Mouse (Mus musculus) forebrain, postnatal 0 days (tissue): ENCODE data around the gene Slc25a13. TPM values are rescaled to one million over a fixed set of nuclear protein-coding genes. Genes with fewer than 3 reads are reported as not detected.

Experiments
- ATAC-seq: fragments of 200-750 bp; cut with Nextera tagmentation; 2 replicates; pipeline ENCODE4 v1.8.0; 2017; ENCODE audit warnings: mild to moderate bottlenecking, moderate library complexity
- DNase-seq: peaks from one replicate; pipeline ENCODE4 v3.0.0-alpha.2; 2015
- H3K27ac ChIP-seq: fragments of 300-500 bp; sonication (generic); 2 replicates; pipeline ENCODE4 v1.5.1; 2014; ENCODE audit warnings: low read depth, mild to moderate bottlenecking, antibody characterized with exemption, low read length, moderate library complexity, mixed read lengths
- H3K27me3 ChIP-seq: fragments of 300-500 bp; sonication (generic); 2 replicates; pipeline ENCODE4 v1.6.1; 2014; ENCODE audit warnings: mild to moderate bottlenecking, low read length, mixed read lengths; ENCODE audit not compliant: insufficient read depth
- H3K36me3 ChIP-seq: fragments of 300-500 bp; sonication (generic); 2 replicates; pipeline ENCODE4 v1.6.1; 2014; ENCODE audit warnings: mild to moderate bottlenecking, moderate library complexity; ENCODE audit not compliant: insufficient read depth
- H3K4me1 ChIP-seq: fragments of 300-500 bp; sonication (generic); 2 replicates; pipeline ENCODE4 v1.6.1; 2014; ENCODE audit warnings: antibody characterized with exemption; ENCODE audit not compliant: insufficient read depth
- H3K4me2 ChIP-seq: fragments of 300-500 bp; sonication (generic); 2 replicates; pipeline ENCODE4 v1.6.1; 2014; ENCODE audit warnings: low read depth, mild to moderate bottlenecking, moderate library complexity
- H3K4me3 ChIP-seq: fragments of 300-500 bp; sonication (generic); 2 replicates; pipeline ENCODE4 v1.5.1; 2014; ENCODE audit warnings: low read depth, low read length, mixed read lengths
- H3K9ac ChIP-seq: fragments of 300-500 bp; sonication (generic); 2 replicates; pipeline ENCODE4 v1.6.1; 2014; ENCODE audit warnings: mild to moderate bottlenecking
- H3K9me3 ChIP-seq: fragments of 300-500 bp; sonication (generic); 2 replicates; pipeline ENCODE4 v1.6.1; 2016; ENCODE audit warnings: low read length
- CTCF ChIP-seq: sonication (generic); IDR thresholded peaks from 2 replicates; pipeline ENCODE4 v1.5.1; 2016; ENCODE audit warnings: antibody characterized with exemption, control low read depth, low read depth
- WGBS: fragments of 180-500 bp; shearing (Covaris S2); extraction: QIAGEN DNeasy Blood & Tissue Kit; methylation state at CpG from one replicate; pipeline ENCODE4 v1.1.7; 2014; 5-methylcytosine and 5-hydroxymethylcytosine counted together
- polyA plus RNA-seq: library from polyadenylated mRNA; unstranded; fragments of >200 nt; fragmentation: Nextera tagmentation; extraction: Ambion mirVana; gene quantifications from 2 replicates; pipeline ENCODE4 v1.2.1, GENCODE M21; 2015
- total RNA-seq: library from RNA; depleted of rRNA; stranded (reverse); fragments of >200 nt; gene quantifications from 2 replicates; pipeline ENCODE4 v1.2.3, GENCODE M21; 2014

The Slc25a13 gene
- total and polyA plus RNA-seq, 2 experiments from 2014 or later: 3.1 to 5.2 TPM

DNA sequence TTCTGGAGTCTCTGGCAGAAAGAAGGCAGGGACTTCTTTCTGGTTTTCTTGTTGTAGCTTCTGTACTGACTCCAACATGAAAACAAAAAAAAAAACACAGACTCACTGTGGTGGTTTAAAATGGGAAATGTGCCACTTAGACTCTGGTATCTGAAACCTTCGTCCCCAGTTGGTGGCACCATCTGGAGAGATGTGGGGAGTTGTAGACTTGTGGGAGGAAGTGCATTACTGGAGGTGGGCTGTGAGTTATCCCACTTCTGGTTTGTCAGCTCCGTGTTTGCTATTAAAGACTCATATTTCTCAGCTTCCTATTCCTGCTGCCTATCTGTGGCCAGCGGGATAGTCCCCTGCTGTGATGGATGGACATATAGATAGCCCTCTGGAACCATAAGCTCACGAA lies 139.7 kb downstream of the Slc25a13 start:
- Histone ChIP-seq H3K4me2 (no peak overlapping the region), H3K36me3 (no peaks in the 10 kb centered on the region), H3K9ac (no peak overlapping the region), H3K4me1 (no peaks in the 10 kb centered on the region), H3K27me3 (no peaks in the 10 kb centered on the region), H3K4me3 (no peak overlapping the region), H3K9me3 (no peaks in the 10 kb centered on the region), H3K27ac (no peak overlapping the region)
- ATAC-seq (no peak), DNase-seq (no peak)
- WGBS: 89% methylated on average over 4 of the region's 4 CpGs
- no peak for TF ChIP-seq CTCF

DNA sequence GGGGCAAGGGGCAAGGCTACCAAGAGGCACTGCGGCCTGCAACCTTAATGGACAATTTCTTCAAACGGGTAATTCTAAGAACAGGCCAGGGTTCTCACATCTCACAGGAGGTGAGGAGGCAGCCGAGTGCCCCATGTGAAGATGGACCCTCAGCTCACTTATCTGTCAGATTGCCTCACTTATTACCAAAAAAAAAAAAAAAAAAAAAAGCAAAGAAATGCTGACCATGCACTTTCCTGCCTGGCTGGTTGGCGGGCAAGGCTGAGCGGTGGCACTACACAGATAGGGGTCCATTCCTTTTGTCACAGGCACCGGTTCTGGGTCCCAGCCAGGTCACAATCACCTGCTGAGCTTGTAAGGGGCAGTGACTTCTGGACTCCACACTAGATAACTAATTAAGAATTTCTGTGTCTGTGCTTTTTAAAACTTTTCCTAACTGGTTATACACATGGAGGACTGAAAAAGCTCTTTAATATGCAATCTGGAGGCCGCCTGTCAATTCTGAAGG lies 141.0 kb downstream of the Slc25a13 start:
- no peak for TF ChIP-seq CTCF
- H3K4me3 ChIP-seq: no peak overlapping the region
- no peak overlapping the region for H3K9ac ChIP-seq
- no peaks in the 10 kb centered on the region for H3K36me3 ChIP-seq
- H3K4me1 ChIP-seq: no peaks in the 10 kb centered on the region
- DNase-seq (no peak), ATAC-seq (no peak)
- no peak overlapping the region for H3K27ac ChIP-seq
- H3K27me3 ChIP-seq: no peaks in the 10 kb centered on the region
- H3K4me2 ChIP-seq: no peak overlapping the region
- 84% methylated on average over 7 of the region's 7 CpGs for WGBS
- H3K9me3 ChIP-seq: no peaks in the 10 kb centered on the region

DNA sequence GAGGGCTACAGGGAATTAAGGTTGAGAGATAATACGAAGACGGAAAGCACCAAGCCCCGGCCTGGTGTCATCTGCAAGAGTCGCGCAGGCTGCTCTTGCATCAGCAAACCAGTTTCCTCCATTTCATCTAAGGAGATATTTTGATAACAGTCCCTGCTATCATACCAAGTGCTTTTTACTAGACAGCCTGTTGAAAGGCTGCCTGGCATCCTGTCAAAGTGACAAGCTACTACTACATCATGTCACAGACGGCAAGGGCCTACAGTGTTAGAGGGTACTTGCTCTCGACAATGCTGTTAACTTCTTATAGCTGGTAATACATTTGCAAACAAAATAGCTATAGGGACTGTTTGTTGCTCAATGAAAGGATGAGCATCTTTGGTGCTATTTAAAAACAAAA lies 145.9 kb downstream of the Slc25a13 start:
- H3K4me3 ChIP-seq: no peak overlapping the region
- no peaks in the 10 kb centered on the region for H3K27me3 ChIP-seq
- no peaks in the 10 kb centered on the region for H3K36me3 ChIP-seq
- ATAC-seq (peak; percentile 82), DNase-seq (peak; percentile 22)
- TF ChIP-seq CTCF: no peak
- H3K9ac ChIP-seq: no peak overlapping the region
- H3K4me2 ChIP-seq: 0 out of 2 replicates have a peak overlapping the region, but pooled peaks have one; percentile 6
- no peak overlapping the region for H3K27ac ChIP-seq
- 55% methylated on average over 7 of the region's 7 CpGs for WGBS
- H3K4me1 ChIP-seq: no peaks in the 10 kb centered on the region
- no peaks in the 10 kb centered on the region for H3K9me3 ChIP-seq

DNA sequence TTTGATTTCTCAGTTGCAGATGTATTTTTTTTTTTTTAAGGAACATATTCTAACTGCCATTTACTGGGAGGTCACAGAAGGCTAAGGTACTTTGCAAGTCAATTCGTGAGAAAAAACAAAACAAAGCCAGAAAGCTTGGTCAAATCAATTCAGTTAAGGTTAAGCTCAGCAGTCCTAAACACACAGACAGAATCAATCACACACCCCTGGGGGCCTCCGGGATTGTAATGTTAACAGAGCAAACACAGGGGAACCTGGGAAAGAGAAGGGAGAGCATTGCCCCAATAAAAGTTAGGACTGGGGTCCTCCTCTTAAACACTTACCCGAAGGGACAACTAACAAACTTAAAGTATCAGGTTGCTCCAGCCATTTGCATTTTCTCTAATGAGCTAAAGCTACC lies 147.0 kb downstream of the Slc25a13 start:
- DNase-seq (no peak), ATAC-seq (no peak)
- H3K9ac ChIP-seq: no peak overlapping the region
- no peak overlapping the region for H3K4me2 ChIP-seq
- no peaks in the 10 kb centered on the region for H3K27me3 ChIP-seq
- H3K36me3 ChIP-seq: no peaks in the 10 kb centered on the region
- H3K4me1 ChIP-seq: no peaks in the 10 kb centered on the region
- H3K9me3 ChIP-seq: no peaks in the 10 kb centered on the region
- no peak overlapping the region for H3K4me3 ChIP-seq
- H3K27ac ChIP-seq: no peak overlapping the region
- WGBS: 15% methylated on average over 3 of the region's 3 CpGs
- TF ChIP-seq CTCF: no peak

DNA sequence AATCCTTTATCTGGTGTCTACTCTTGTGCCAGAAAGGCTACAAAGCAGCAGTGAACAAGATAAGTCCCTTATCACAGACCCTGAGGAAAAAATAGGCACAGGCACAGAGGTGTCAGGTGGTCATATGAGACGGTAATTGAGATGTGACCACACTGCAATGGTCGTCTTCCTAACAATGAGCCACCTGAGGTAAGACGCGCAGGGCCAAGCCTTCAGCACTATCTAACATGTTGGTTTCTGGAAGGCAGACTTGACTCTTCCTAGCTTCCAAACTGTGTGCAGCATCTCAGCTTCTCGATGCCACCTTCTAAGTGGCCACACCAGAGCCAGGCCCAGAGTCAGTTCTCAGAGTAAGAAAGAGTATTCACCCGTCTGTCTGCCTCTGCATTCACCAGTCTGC lies 149.8 kb downstream of the Slc25a13 start:
- ATAC-seq (no peak), DNase-seq (no peak)
- Histone ChIP-seq H3K4me2 (no peak overlapping the region), H3K9me3 (no peaks in the 10 kb centered on the region), H3K36me3 (no peaks in the 10 kb centered on the region), H3K27me3 (no peaks in the 10 kb centered on the region), H3K27ac (no peak overlapping the region), H3K9ac (no peak overlapping the region), H3K4me3 (no peak overlapping the region), H3K4me1 (no peaks in the 10 kb centered on the region)
- TF ChIP-seq CTCF: no peak
- WGBS: 91% methylated on average over 6 of the region's 6 CpGs

DNA sequence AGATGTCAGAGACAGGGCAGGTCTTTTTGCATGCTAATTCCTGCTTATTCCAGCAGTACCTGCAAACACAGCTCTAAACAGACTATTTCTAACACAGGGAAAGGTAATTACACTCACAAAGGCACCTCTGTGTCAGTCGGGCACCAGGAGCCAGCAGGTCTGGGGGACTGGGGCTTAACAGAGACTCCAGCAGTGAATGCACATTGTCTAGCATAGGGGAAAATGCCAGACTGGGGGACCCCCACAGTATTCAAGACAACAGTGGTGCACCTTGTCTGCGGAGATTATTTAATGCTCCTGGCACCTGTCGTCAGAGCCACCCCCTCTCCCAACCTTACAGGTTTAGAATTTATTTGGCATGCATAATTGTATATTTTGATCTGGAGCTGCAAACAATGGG lies 158.4 kb downstream of the Slc25a13 start:
- no peak overlapping the region for H3K4me3 ChIP-seq
- 7% methylated on average over 3 of the region's 3 CpGs for WGBS
- H3K4me2 ChIP-seq: no peak overlapping the region
- DNase-seq (no peak), ATAC-seq (no peak)
- H3K36me3 ChIP-seq: no peaks in the 10 kb centered on the region
- TF ChIP-seq CTCF: no peak
- no peak overlapping the region for H3K9ac ChIP-seq
- H3K27ac ChIP-seq: no peak overlapping the region
- H3K9me3 ChIP-seq: no peaks in the 10 kb centered on the region
- no peaks in the 10 kb centered on the region for H3K4me1 ChIP-seq
- no peaks in the 10 kb centered on the region for H3K27me3 ChIP-seq

DNA sequence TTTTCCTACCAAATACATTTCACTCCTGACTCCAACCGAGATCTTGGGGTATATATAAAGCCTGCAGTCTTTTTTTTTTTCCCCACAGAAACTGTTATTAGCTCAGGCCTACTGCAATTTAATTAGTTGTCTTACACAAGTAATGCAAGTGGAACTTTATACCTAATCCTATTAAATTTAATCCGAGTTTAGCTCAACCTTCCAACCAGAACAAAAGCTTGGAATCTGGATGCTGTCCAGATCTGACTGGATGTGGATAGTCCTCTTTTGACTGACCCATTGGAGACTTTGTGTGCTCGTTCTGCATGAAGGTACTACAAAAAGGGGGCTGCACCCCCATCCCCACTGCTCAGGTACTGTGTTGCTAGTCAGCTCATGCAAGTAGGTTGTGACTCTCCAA lies 163.0 kb downstream of the Slc25a13 start:
- no peak overlapping the region for H3K9ac ChIP-seq
- H3K27me3 ChIP-seq: no peaks in the 10 kb centered on the region
- no peaks in the 10 kb centered on the region for H3K36me3 ChIP-seq
- H3K4me3 ChIP-seq: no peak overlapping the region
- no peak for DNase-seq
- no peaks in the 10 kb centered on the region for H3K9me3 ChIP-seq
- H3K4me1 ChIP-seq: no peaks in the 10 kb centered on the region
- TF ChIP-seq CTCF: no peak
- no peak for ATAC-seq
- H3K4me2 ChIP-seq: no peak overlapping the region
- 21% methylated on average over 3 of the region's 3 CpGs for WGBS
- H3K27ac ChIP-seq: no peak overlapping the region

DNA sequence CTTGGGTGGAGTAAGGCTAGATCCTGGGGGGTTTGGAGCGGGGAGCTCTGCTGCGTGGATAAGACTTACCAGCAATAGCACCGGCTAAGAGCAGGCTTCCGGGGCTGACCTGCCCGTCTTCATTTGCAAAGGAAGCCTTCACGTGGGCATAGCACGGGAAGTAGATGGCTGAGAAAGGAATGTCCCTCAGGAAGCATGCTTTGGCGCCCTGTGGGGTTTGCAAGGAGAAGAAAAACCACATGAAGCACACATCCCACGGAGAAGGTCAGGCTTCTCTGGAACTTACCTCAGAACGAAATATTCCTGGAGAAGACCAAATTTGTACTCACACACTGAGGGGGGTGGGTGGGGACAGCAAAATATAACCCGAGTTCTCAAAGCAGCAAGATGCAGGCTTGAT lies 164.3 kb downstream of the Slc25a13 start:
- Histone ChIP-seq H3K9ac (no peak overlapping the region), H3K27ac (no peak overlapping the region), H3K4me3 (no peak overlapping the region), H3K4me2 (no peak overlapping the region), H3K27me3 (no peaks in the 10 kb centered on the region), H3K4me1 (no peaks in the 10 kb centered on the region), H3K36me3 (no peaks in the 10 kb centered on the region), H3K9me3 (no peaks in the 10 kb centered on the region)
- 87% methylated on average over 11 of the region's 11 CpGs for WGBS
- ATAC-seq: no peak
- DNase-seq: no peak
- no peak for TF ChIP-seq CTCF
